Mouse (Mus musculus) heart, embryonic 14.5 days (tissue): Measurements from ENCODE around the gene Sort1. TPM values are rescaled to one million over a fixed set of nuclear protein-coding genes. Genes with fewer than 3 reads are reported as not detected.
A peak's percentile ranks its signal among the peaks of the same experiment; 100 is the strongest.

ENCODE experiments used
- ATAC-seq: fragments of 200-750 bp; cut with Nextera tagmentation; 2 replicates; pipeline ENCODE4 v1.8.0; 2017; ENCODE audit warnings: low read depth, moderate TSS enrichment; ENCODE audit not compliant: insufficient number of reproducible peaks, insufficient read depth, low FRiP score
- H3K27ac ChIP-seq, 2 experiments: fragments of 200-500 bp in 1 of 2; fragments of 300-500 bp in 1 of 2; sonication (generic) in 1 of 2; replicated peaks in 1 of 2; 2 replicates each; pipeline ENCODE4 v1.5.1; 2012 to 2014; ENCODE audit warnings: low read depth in 2 of 2, low read length in 2 of 2, control low read depth in 1 of 2, mild to moderate bottlenecking in 1 of 2, mixed read lengths in 1 of 2; ENCODE audit not compliant: control insufficient read depth in 1 of 2, insufficient read depth in 1 of 2
- H3K27me3 ChIP-seq: fragments of 300-500 bp; sonication (generic); 2 replicates; pipeline ENCODE4 v1.6.1; 2014; ENCODE audit warnings: mild to moderate bottlenecking, low read length, control low read depth; ENCODE audit not compliant: control insufficient read depth, insufficient read depth
- H3K36me3 ChIP-seq: fragments of 300-500 bp; sonication (generic); 2 replicates; pipeline ENCODE4 v1.6.1; 2014; ENCODE audit warnings: mild to moderate bottlenecking, control low read depth, low read length, mixed read lengths; ENCODE audit not compliant: control insufficient read depth, insufficient read depth
- H3K4me1 ChIP-seq, 2 experiments: fragments of 200-500 bp in 1 of 2; fragments of 300-500 bp in 1 of 2; sonication (generic) in 1 of 2; 2 replicates each; pipeline ENCODE4 v1.6.1; 2012 to 2014; ENCODE audit warnings: low read length in 2 of 2, control low read depth in 1 of 2, mixed read lengths in 1 of 2; ENCODE audit not compliant: control insufficient read depth in 2 of 2, insufficient read depth in 2 of 2
- H3K4me2 ChIP-seq: fragments of 300-500 bp; sonication (generic); 2 replicates; pipeline ENCODE4 v1.6.1; 2014; ENCODE audit warnings: mild to moderate bottlenecking, low read length
- H3K4me3 ChIP-seq, 2 experiments: fragments of 200-500 bp in 1 of 2; fragments of 300-500 bp in 1 of 2; sonication (generic) in 1 of 2; 2 replicates each; pipeline ENCODE4 v1.5.1; 2012 to 2014; ENCODE audit warnings: low read length in 2 of 2, mild to moderate bottlenecking in 2 of 2, control low read depth in 1 of 2, low read depth in 1 of 2, moderate library complexity in 1 of 2; ENCODE audit not compliant: control insufficient read depth in 1 of 2, insufficient read depth in 1 of 2
- H3K9ac ChIP-seq: fragments of 300-500 bp; sonication (generic); 2 replicates; pipeline ENCODE4 v1.6.1; 2014; ENCODE audit warnings: mild to moderate bottlenecking, low read length
- H3K9me3 ChIP-seq: fragments of 300-500 bp; sonication (generic); 2 replicates; pipeline ENCODE4 v1.6.1; 2016; ENCODE audit warnings: low read length, control low read depth; ENCODE audit not compliant: control insufficient read depth
- WGBS: fragments of 180-500 bp; shearing (Covaris S2); extraction: QIAGEN DNeasy Blood & Tissue Kit; methylation state at CpG from one replicate; pipeline ENCODE4 v1.1.7; 2014; 5-methylcytosine and 5-hydroxymethylcytosine counted together
- polyA plus RNA-seq: library from polyadenylated mRNA; unstranded; fragments of >200 nt; fragmentation: Nextera tagmentation; extraction: Ambion mirVana; gene quantifications from 2 replicates; pipeline ENCODE4 v1.2.1, GENCODE M21; 2014

Sort1 gene
- polyA plus RNA-seq, 1 experiment from 2014 or later, result 21.4 TPM

DNA sequence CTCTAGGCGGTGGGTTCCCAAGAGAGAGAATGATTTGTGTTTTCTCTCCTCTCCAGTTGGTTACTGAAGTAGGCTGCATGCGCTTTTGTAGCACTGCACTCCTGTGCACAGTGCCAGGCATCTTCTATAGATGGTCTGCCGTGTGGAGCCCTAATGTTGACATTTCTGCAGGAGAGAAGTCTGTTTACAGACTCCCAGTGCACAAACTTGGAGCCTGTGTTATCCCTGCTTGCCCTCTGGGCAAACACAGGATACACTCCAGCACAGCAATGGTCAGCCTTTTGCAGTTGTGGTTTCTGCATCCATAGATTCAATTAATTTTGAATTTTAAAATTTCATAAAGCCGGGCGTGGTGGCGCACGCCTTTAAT lies 13.2 kb downstream of the Sort1 start:
- H3K9me3 ChIP-seq, result no peaks in the 10 kb centered on the region
- no peak overlapping the region for H3K4me3 ChIP-seq
- peak overlapping the region; percentile 49 for H3K4me2 ChIP-seq
- 64% methylated on average over 7 of the region's 7 CpGs for WGBS
- H3K27me3 ChIP-seq, result no peaks in the 10 kb centered on the region
- peak overlapping the region; percentile 39 for H3K9ac ChIP-seq
- H3K36me3 ChIP-seq, result 0 out of 2 replicates have a peak, but pooled peaks cover 5% of the 10 kb centered on the region
- no peak for ATAC-seq
- peak overlapping the region; percentile 84 for H3K27ac ChIP-seq
- H3K4me1 ChIP-seq, result peaks cover 35 to 45% of the 10 kb centered on the region in 2 experiments

- WGBS, result 39% methylated on average over 7 of the region's 7 CpGs
- Histone ChIP-seq H3K27me3 (no peaks in the 10 kb centered on the region), H3K9me3 (no peaks in the 10 kb centered on the region), H3K4me2 (no peak overlapping the region), H3K9ac (no peak overlapping the region), H3K4me3 (no peak overlapping the region), H3K27ac (no peak overlapping the region; a peak in 1 of 4 replicates), H3K36me3 (0 out of 2 replicates have a peak, but pooled peaks cover 5% of the 10 kb centered on the region), H3K4me1 (peaks cover 35 to 45% of the 10 kb centered on the region in 2 experiments)
- no peak for ATAC-seq
Measured at GRCm38 (mm10) chr3:108297603-108298553, 14.0 kb downstream of the Sort1 start.

DNA sequence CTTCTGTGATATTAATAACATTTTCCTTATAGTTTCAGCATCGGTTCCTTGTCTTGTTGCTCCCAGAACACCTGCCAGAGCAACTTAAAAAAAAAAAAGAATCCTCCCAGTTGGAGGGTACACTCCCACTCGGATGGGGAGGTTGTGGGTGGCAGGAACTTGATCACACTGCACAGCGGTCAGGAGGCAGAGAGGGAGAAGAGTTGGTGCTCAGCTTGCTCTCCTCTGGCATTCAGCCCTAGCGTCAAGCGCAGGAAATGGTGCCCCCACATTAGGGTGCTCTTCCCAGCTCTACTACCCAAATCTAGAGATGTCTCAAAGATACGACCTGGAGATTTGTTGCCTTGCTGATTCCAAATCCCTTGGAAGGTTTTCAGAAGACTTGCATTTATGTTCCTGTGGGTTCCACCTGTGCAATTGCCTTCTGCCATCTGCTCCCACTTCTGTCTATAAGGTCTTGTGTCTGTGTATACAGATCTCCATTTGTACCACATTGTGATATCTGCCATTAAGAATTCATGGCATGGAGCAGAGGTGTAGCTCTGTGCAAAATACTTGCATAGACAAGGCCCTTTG lies 16.7 kb downstream of the Sort1 start:
- H3K4me1 ChIP-seq, result peaks cover 25 to 34% of the 10 kb centered on the region in 2 experiments
- no peak overlapping the region for H3K4me3 ChIP-seq
- no peak overlapping the region for H3K9ac ChIP-seq
- no peaks in the 10 kb centered on the region for H3K9me3 ChIP-seq
- H3K36me3 ChIP-seq, result peaks cover 5% of the 10 kb centered on the region; the same call in 1 of the 2 replicates
- no peak for ATAC-seq
- WGBS, result 82% methylated on average over 6 of the region's 6 CpGs
- no peak overlapping the region for H3K27ac ChIP-seq
- no peaks in the 10 kb centered on the region for H3K27me3 ChIP-seq
- H3K4me2 ChIP-seq, result no peak overlapping the region

GRCm38 (mm10) chr3:108303683-108304082 lies 19.8 kb downstream of the Sort1 start:
- no peak overlapping the region for H3K27ac ChIP-seq
- H3K36me3 ChIP-seq, result peaks cover 5% of the 10 kb centered on the region; the same call in 1 of the 2 replicates
- no peak overlapping the region for H3K9ac ChIP-seq
- no peaks in the 10 kb centered on the region for H3K9me3 ChIP-seq
- no peak overlapping the region for H3K4me3 ChIP-seq
- H3K4me1 ChIP-seq, result peaks cover 5 to 25% of the 10 kb centered on the region in 2 experiments
- H3K4me2 ChIP-seq, result no peak overlapping the region
- H3K27me3 ChIP-seq, result no peaks in the 10 kb centered on the region
- 75% methylated on average over 8 of the region's 8 CpGs for WGBS
- no peak for ATAC-seq

- ATAC-seq, result no peak
Measured at GRCm38 (mm10) chr3:108304747-108305146, 20.9 kb downstream of the Sort1 start.

DNA sequence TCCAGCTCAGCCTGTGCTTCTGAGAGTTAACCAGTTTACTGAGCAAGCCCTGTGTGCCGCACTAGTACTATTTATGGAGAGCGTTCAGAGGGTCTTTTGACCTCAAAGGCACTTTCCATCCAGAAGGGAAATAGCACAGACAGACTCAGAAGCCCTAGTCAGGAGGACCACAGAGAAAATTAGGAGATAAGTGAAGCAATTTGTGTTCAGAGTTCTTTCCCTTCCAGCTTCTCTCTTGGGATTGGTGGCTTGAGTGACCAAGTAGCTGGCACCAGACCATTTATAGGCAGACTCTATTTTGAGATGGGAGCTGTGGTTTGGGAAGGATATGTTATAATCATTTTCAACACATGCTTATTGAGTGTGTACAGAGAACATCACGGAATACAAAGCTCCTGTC lies 22.5 kb downstream of the Sort1 start:
- 21% methylated on average over 3 of the region's 3 CpGs for WGBS
- H3K27me3 ChIP-seq, result no peaks in the 10 kb centered on the region
- H3K4me3 ChIP-seq, result peak overlapping the region in 1 of 2 experiments; percentile 10; a peak in 1 of 4 replicates
- peak overlapping the region; percentile 88 to 89 for H3K27ac ChIP-seq
- ATAC-seq, result 0 out of 2 replicates have a peak, but pooled peaks have one; percentile 10
- H3K4me1 ChIP-seq, result peaks cover 7 to 28% of the 10 kb centered on the region in 2 experiments
- H3K9ac ChIP-seq, result peak overlapping the region; percentile 66
- peaks cover 10% of the 10 kb centered on the region for H3K36me3 ChIP-seq
- H3K9me3 ChIP-seq, result no peaks in the 10 kb centered on the region
- peak overlapping the region; percentile 58 for H3K4me2 ChIP-seq

More at GRCm38 (mm10) chr3:108304747-108305146, 20.9 kb downstream of the Sort1 start:
- Histone ChIP-seq H3K9me3 (no peaks in the 10 kb centered on the region), H3K27me3 (no peaks in the 10 kb centered on the region), H3K4me1 (peaks cover 5 to 24% of the 10 kb centered on the region in 2 experiments), H3K4me2 (no peak overlapping the region), H3K27ac (no peak overlapping the region), H3K4me3 (no peak overlapping the region), H3K36me3 (peaks cover 10% of the 10 kb centered on the region), H3K9ac (no peak overlapping the region)
- 83% methylated on average over 4 of the region's 4 CpGs for WGBS

DNA sequence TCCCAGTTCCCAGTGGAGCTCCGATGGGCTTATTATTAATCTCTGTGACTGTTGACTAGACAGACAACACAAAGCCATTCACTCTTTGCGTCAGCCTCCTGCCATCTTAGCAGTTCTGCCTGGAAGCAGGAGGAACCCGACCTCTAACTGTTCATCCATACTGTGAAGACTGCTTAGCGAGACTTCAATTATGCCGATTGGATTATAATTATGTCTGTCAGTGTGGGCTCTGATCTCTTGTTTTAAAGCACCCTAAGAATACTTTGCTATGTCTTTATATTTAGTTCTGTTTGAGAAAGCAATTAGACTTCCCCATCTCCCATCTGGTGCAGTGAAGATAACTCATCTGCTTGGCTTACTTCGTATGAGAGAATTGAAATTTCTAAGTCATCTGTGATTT lies 23.6 kb downstream of the Sort1 start:
- peaks cover 5% of the 10 kb centered on the region for H3K36me3 ChIP-seq
- no peak overlapping the region for H3K27ac ChIP-seq
- WGBS, result 80% methylated on average over 6 of the region's 6 CpGs
- no peak for ATAC-seq
- peaks cover 7 to 28% of the 10 kb centered on the region in 2 experiments for H3K4me1 ChIP-seq
- H3K9me3 ChIP-seq, result no peaks in the 10 kb centered on the region
- no peak overlapping the region for H3K9ac ChIP-seq
- no peak overlapping the region for H3K4me3 ChIP-seq
- H3K4me2 ChIP-seq, result no peak overlapping the region
- H3K27me3 ChIP-seq, result no peaks in the 10 kb centered on the region
